Mouse (Mus musculus) ES-E14 (cell line): ENCODE measurements around the gene Tectb.

Source experiments
- HCFC1 ChIP-seq: IDR thresholded peaks from 2 replicates; pipeline ENCODE4 v1.6.1; 2012; ENCODE audit warnings: low read length, inconsistent platforms, borderline replicate concordance; ENCODE audit not compliant: insufficient read depth
- MAFK ChIP-seq: IDR thresholded peaks from 2 replicates; pipeline ENCODE4 v1.6.1; 2014; ENCODE audit warnings: mild to moderate bottlenecking, low read depth, low read length, inconsistent platforms; ENCODE audit not compliant: insufficient read depth
- ZC3H11A ChIP-seq: IDR thresholded peaks from 2 replicates; pipeline ENCODE4 v1.6.1; 2012; ENCODE audit warnings: low read depth, mild to moderate bottlenecking, inconsistent platforms, low read length, borderline replicate concordance

- TF ChIP-seq HCFC1: no peak
- TF ChIP-seq MAFK: no peak
- no peak for TF ChIP-seq ZC3H11A
These were observed 4.5 kb downstream of the Tectb start for GRCm38 (mm10) chr19:55185074-55185473.
